Mouse (Mus musculus): ENCODE results near the gene Zfp367. TPM values are rescaled to one million over a fixed set of nuclear protein-coding genes. Genes with fewer than 3 reads are reported as not detected.

Zfp367 gene
- 17.6 and 21.8 TPM in 2 replicates for total RNA-seq (2017)

- peak; percentile 89 for ATAC-seq (ENCODE audit: extremely low read depth, insufficient number of reproducible peaks, low FRiP score, poor library complexity, severe bottlenecking)
Measured at GRCm38 (mm10) chr13:64153083-64153682, at the start of gene Zfp367. Zfp367 (minus strand) TSS chr13:64153202.

GRCm38 (mm10) chr13:64200911-64201310, 47.9 kb upstream of the Zfp367 start:
- no peak for ATAC-seq (ENCODE audit: extremely low read depth, insufficient number of reproducible peaks, low FRiP score, poor library complexity, severe bottlenecking)

GRCm38 (mm10) chr13:64198310-64198709, 45.3 kb upstream of the Zfp367 start:
- no peak for ATAC-seq (ENCODE audit: extremely low read depth, insufficient number of reproducible peaks, low FRiP score, poor library complexity, severe bottlenecking)

- ATAC-seq (ENCODE audit: extremely low read depth, insufficient number of reproducible peaks, low FRiP score, poor library complexity, severe bottlenecking): no peak
Measured at GRCm38 (mm10) chr13:64197899-64198298, 44.9 kb upstream of the Zfp367 start.

GRCm38 (mm10) chr13:64187065-64187464, 34.1 kb upstream of the Zfp367 start:
- ATAC-seq (ENCODE audit: extremely low read depth, insufficient number of reproducible peaks, low FRiP score, poor library complexity, severe bottlenecking): no peak

GRCm38 (mm10) chr13:64186516-64186915, 33.5 kb upstream of the Zfp367 start:
- no peak for ATAC-seq (ENCODE audit: extremely low read depth, insufficient number of reproducible peaks, low FRiP score, poor library complexity, severe bottlenecking)

GRCm38 (mm10) chr13:64185586-64185985, 32.6 kb upstream of the Zfp367 start:
- no peak for ATAC-seq (ENCODE audit: extremely low read depth, insufficient number of reproducible peaks, low FRiP score, poor library complexity, severe bottlenecking)

GRCm38 (mm10) chr13:64185176-64185575, 32.2 kb upstream of the Zfp367 start:
- no peak for ATAC-seq (ENCODE audit: extremely low read depth, insufficient number of reproducible peaks, low FRiP score, poor library complexity, severe bottlenecking)

GRCm38 (mm10) chr13:64184361-64184760, 31.4 kb upstream of the Zfp367 start:
- no peak for ATAC-seq (ENCODE audit: extremely low read depth, insufficient number of reproducible peaks, low FRiP score, poor library complexity, severe bottlenecking)

- ATAC-seq (ENCODE audit: extremely low read depth, insufficient number of reproducible peaks, low FRiP score, poor library complexity, severe bottlenecking): no peak
Measured at GRCm38 (mm10) chr13:64183583-64183982, 30.6 kb upstream of the Zfp367 start.

GRCm38 (mm10) chr13:64182091-64182490, 29.1 kb upstream of the Zfp367 start:
- ATAC-seq (ENCODE audit: extremely low read depth, insufficient number of reproducible peaks, low FRiP score, poor library complexity, severe bottlenecking): no peak

- peak; percentile 55; the same call in 1 of the 2 replicates for ATAC-seq (ENCODE audit: extremely low read depth, insufficient number of reproducible peaks, low FRiP score, poor library complexity, severe bottlenecking)
Measured at GRCm38 (mm10) chr13:64180888-64181287, 27.9 kb upstream of the Zfp367 start.

GRCm38 (mm10) chr13:64180300-64180699, 27.3 kb upstream of the Zfp367 start:
- ATAC-seq (ENCODE audit: extremely low read depth, insufficient number of reproducible peaks, low FRiP score, poor library complexity, severe bottlenecking): no peak

GRCm38 (mm10) chr13:64178746-64179652, 26.0 kb upstream of the Zfp367 start:
- ATAC-seq (ENCODE audit: extremely low read depth, insufficient number of reproducible peaks, low FRiP score, poor library complexity, severe bottlenecking): no peak

GRCm38 (mm10) chr13:64178000-64178399, 25.0 kb upstream of the Zfp367 start:
- no peak for ATAC-seq (ENCODE audit: extremely low read depth, insufficient number of reproducible peaks, low FRiP score, poor library complexity, severe bottlenecking)

GRCm38 (mm10) chr13:64169746-64170145, 16.7 kb upstream of the Zfp367 start:
- no peak for ATAC-seq (ENCODE audit: extremely low read depth, insufficient number of reproducible peaks, low FRiP score, poor library complexity, severe bottlenecking)

GRCm38 (mm10) chr13:64163147-64163715, 10.2 kb upstream of the Zfp367 start:
- no peak for ATAC-seq (ENCODE audit: extremely low read depth, insufficient number of reproducible peaks, low FRiP score, poor library complexity, severe bottlenecking)

GRCm38 (mm10) chr13:64162626-64163025, 9.6 kb upstream of the Zfp367 start:
- no peak for ATAC-seq (ENCODE audit: extremely low read depth, insufficient number of reproducible peaks, low FRiP score, poor library complexity, severe bottlenecking)

GRCm38 (mm10) chr13:64161916-64162611, 9.1 kb upstream of the Zfp367 start:
- no peak for ATAC-seq (ENCODE audit: extremely low read depth, insufficient number of reproducible peaks, low FRiP score, poor library complexity, severe bottlenecking)
